Mouse (Mus musculus): Measurements from ENCODE around the gene Ccdc30. TPM values are rescaled to one million over a fixed set of nuclear protein-coding genes. Genes with fewer than 3 reads are reported as not detected.

Ccdc30 gene
- not detected in 2 replicates for total RNA-seq (2017)

- ATAC-seq (replicated peaks; ENCODE audit: low read depth, poor library complexity, severe bottlenecking) = peak; percentile 99
These were observed at the start of gene Ccdc30 for GRCm38 (mm10) chr4:119415072-119415753. Ccdc30 (minus strand) TSS chr4:119415521.

GRCm38 (mm10) chr4:119463756-119464419 lies 48.6 kb upstream of the Ccdc30 start:
- peak; percentile 63 for ATAC-seq (replicated peaks; ENCODE audit: low read depth, poor library complexity, severe bottlenecking)

GRCm38 (mm10) chr4:119462858-119463755 lies 47.8 kb upstream of the Ccdc30 start:
- peak; percentile 29; the same call in 1 of the 2 replicates for ATAC-seq (replicated peaks; ENCODE audit: low read depth, poor library complexity, severe bottlenecking)

DNA sequence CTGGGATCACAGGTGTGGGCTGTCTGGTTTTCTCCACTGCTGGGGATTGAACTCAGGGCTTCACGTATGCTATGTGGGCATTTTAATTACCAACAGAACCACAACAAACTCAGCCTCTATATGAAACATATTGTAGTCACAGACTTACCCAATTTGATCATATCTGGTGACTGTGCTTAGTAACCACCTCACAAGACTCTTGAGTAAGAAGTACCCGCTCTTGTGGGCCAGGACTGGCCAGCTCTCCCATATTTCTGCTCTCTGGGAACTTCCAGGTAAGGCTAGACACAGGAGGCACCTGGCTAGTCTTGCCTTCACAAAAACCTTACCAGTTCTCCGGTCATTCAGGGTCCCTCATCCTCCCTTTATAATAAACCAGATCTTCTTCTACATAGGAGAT lies 47.1 kb upstream of the Ccdc30 start:
- no peak for ATAC-seq (replicated peaks; ENCODE audit: low read depth, poor library complexity, severe bottlenecking)

DNA sequence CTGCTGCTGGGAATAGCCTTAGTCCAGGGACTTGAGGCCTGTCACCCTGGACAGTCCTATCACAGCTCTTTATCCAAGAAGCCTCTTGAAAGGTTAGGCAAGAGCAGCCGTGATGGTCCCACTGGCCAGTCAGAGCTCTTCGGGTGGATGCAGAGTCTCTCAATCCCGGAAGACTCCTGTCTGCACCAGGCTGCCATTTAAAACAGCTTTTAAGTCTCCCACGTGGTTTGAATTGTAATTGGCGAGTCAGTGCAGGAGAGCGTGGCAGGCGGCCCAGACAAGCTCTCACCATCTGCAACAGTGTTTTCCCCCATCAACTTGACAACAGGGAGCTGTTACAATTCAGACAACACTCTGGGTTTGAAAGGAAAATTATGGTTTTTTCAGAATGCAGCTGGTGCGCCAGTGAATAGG lies 45.4 kb upstream of the Ccdc30 start:
- no peak for ATAC-seq (replicated peaks; ENCODE audit: low read depth, poor library complexity, severe bottlenecking)

- ATAC-seq (replicated peaks; ENCODE audit: low read depth, poor library complexity, severe bottlenecking) = no peak
These were observed 45.0 kb upstream of the Ccdc30 start for GRCm38 (mm10) chr4:119460296-119460695.

- ATAC-seq (replicated peaks; ENCODE audit: low read depth, poor library complexity, severe bottlenecking) = no peak
These were observed 38.2 kb upstream of the Ccdc30 start for GRCm38 (mm10) chr4:119453533-119453932.

GRCm38 (mm10) chr4:119453128-119453527 lies 37.8 kb upstream of the Ccdc30 start:
- no peak for ATAC-seq (replicated peaks; ENCODE audit: low read depth, poor library complexity, severe bottlenecking)

- ATAC-seq (replicated peaks; ENCODE audit: low read depth, poor library complexity, severe bottlenecking) = no peak
These were observed 35.1 kb upstream of the Ccdc30 start for GRCm38 (mm10) chr4:119450436-119450835.

DNA sequence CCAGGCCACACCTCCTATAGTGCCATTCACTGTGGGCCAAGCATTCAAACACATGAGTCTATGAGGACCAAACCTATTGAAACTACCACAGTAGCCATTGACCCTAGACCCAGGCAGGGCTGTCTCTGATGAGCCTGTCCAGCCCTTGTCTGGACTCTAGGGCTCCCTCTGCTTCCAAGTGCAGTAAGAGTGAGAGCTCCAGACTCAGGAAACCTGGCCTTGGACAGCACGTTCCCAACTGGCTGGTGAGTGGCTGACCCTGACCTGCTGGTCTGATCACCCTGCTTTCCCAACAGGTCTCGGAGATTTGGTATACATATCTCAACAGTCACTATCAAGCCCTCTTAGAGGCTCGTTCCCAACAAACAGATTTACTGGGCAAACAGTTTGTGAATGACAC lies 32.5 kb upstream of the Ccdc30 start:
- no peak for ATAC-seq (replicated peaks; ENCODE audit: low read depth, poor library complexity, severe bottlenecking)

GRCm38 (mm10) chr4:119447261-119447660 lies 31.9 kb upstream of the Ccdc30 start:
- ATAC-seq (replicated peaks; ENCODE audit: low read depth, poor library complexity, severe bottlenecking) = no peak

DNA sequence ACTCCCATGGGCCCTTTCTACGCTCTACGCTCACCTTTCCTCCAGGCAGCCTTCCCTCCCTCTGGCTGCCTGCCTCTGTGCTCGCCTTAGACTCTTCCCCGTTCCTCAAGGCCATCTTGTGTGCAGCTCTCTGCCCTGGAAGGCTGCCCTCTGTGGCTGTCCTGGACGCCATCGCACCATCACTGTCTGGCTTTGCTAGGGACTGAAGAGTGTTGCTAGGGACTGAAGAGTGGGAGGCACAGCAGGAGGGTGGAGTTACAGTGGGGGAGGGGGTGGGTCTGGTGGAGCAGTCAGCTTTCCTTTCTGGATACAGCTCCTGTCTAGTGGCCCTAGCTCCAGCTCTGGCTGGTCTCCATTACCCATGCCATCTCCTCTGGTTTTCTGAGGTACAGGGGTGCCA lies 27.2 kb upstream of the Ccdc30 start:
- no peak for ATAC-seq (replicated peaks; ENCODE audit: low read depth, poor library complexity, severe bottlenecking)

DNA sequence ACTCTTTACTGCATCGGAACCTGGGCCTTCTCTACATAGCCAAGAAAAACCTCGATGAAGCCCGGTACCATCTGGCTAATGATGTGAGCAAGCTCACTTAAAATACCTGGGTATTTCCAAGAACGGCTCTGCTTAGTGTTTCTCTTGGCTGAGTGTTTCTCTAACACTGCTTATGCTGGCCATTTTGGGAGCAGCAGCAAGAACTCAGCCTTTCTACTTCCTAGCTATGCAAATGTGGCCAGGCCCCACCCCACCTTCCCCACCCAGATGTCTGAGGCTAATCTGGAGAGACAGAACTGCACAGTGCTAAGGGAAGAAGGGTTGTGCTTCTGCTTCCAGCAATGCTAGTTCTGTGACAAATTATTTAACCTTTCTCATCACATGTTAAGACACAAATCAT lies 26.5 kb upstream of the Ccdc30 start:
- no peak for ATAC-seq (replicated peaks; ENCODE audit: low read depth, poor library complexity, severe bottlenecking)

DNA sequence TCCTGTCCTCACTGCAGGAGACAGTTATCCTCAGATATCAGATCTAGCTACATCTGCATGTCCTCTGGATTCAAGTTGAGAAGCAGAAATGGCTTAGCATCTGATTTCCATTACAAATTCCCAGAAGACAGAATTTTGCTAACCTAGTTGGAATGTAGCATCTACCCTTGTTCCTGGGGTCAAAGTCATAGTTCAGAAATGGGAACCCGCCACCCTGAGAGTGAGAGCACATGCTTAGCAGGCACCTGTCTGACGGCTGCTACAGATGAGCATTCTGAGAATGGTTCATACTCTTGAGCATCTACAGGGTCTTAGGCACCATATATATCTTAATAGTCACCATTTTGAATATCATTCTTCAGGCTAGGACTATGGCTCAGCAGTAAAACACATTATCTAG lies 22.6 kb upstream of the Ccdc30 start:
- ATAC-seq (replicated peaks; ENCODE audit: low read depth, poor library complexity, severe bottlenecking) = no peak

DNA sequence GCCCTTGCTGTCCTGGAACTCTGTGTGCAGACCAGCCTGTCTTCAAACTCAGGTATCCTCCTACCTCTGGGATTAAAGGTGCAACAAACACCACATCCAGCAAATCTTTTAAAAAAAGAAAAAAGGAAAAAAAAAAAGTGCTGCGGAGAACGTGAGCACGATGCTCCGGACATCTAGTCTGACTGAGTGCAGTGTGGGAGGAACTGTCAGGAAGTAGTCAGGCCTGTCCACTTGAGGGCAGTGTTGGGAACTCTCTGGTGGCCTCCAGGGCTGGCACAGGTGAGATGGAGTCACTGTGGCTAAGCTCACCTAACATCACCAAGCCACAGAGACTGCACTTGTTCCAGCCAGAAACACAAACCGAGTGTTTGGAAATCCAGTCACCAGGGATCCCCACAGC lies 15.4 kb upstream of the Ccdc30 start:
- ATAC-seq (replicated peaks; ENCODE audit: low read depth, poor library complexity, severe bottlenecking) = peak; percentile 78

GRCm38 (mm10) chr4:119427680-119428079 lies 12.4 kb upstream of the Ccdc30 start:
- peak; percentile 64 for ATAC-seq (replicated peaks; ENCODE audit: low read depth, poor library complexity, severe bottlenecking)

DNA sequence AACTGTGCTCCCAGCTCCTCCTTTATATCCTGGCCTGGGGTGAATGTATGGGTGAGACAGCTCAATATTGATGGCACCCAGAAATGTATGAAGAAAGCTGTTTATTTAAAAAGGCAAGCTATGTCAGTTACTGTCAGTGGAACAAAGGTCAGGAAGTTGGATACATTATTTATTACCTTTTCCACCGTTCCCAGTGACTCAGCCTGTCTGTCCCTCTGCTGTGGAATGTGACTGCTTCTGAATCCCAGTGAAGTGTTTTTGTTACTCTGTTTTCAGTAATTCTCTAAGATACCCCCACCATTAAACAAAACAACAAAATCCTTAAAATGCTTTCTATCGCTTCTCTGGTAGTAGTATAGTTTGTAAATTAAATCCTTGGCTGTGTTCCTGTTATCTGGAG lies 10.3 kb upstream of the Ccdc30 start:
- no peak for ATAC-seq (replicated peaks; ENCODE audit: low read depth, poor library complexity, severe bottlenecking)

- no peak for ATAC-seq (replicated peaks; ENCODE audit: low read depth, poor library complexity, severe bottlenecking)
These were observed 9.8 kb upstream of the Ccdc30 start for GRCm38 (mm10) chr4:119425077-119425476.

- peak; percentile 85 for ATAC-seq (replicated peaks; ENCODE audit: low read depth, poor library complexity, severe bottlenecking)
These were observed 7.1 kb upstream of the Ccdc30 start, which contains the start of the genes Ppcs and Zmynd12 for GRCm38 (mm10) chr4:119422294-119422964. Ppcs (minus strand) TSS chr4:119422420. Zmynd12 (plus strand) TSS chr4:119422814.

DNA sequence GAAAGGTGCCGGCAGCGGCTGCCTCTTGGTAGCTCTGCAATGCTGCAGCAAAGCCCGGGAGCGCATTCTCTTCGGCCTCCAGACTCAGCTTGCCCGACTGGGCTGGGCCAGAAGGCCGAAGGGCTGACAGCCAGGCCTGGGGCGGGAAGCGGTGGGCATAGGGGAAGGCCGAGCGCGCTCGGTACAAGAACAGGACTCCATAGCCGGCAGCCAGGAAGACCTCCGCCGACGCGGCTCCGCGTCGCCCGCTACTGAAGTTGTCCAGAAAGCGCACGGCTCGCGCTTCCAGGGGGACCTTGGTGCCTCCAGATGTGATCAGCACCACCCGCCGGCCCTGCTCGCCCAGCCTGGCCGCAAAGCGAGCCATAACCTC lies 6.6 kb upstream of the Ccdc30 start:
- ATAC-seq (replicated peaks; ENCODE audit: low read depth, poor library complexity, severe bottlenecking) = no peak
